Mouse (Mus musculus): ENCODE measurements around the gene Cubn. TPM values are rescaled to one million over a fixed set of nuclear protein-coding genes. Genes with fewer than 3 reads are reported as not detected.

The Cubn gene
- total and polyA plus RNA-seq, 2 experiments from 2014 or later, result 0.39 to 1.9 TPM

DNA sequence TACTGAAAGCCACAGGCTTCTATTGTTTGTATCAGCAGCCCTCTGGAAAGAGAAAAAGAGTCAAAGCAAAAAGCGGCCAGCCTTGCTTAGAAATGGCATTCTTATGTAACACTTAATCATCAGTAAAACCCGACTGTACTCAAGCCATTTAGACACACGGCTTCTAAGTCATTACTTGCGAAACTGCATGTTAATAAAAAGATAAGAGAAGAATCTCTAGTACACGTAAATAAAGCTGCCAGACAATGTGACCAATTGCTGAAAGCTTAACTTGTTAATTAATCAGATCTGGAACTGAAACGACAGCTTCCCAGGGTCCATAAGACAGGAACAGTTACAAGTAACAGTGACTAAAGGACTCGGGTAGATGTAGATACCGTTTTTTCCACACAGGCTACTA is 30.5 kb upstream of the Cubn start:
- H3K27ac ChIP-seq (ENCODE audit: low read depth, low read length), result no peak overlapping the region
- no peaks in the 10 kb centered on the region for H3K9me3 ChIP-seq (ENCODE audit: low read length)
- no peaks in the 10 kb centered on the region for H3K27me3 ChIP-seq (ENCODE audit: insufficient read depth, low read length)
- H3K4me3 ChIP-seq (ENCODE audit: low read depth, low read length), result no peak overlapping the region
- no peaks in the 10 kb centered on the region for H3K4me1 ChIP-seq (ENCODE audit: insufficient read depth, low read length)
- DNase-seq (ENCODE audit: low spot score) (no peak), ATAC-seq (ENCODE audit: low FRiP score) (no peak)
- 37% methylated on average over 8 of the region's 8 CpGs for WGBS
- H3K4me2 ChIP-seq (ENCODE audit: low read depth, low read length, poor library complexity, severe bottlenecking), result no peak overlapping the region
- peaks cover 8% of the 10 kb centered on the region; the same call in 1 of the 2 replicates for H3K36me3 ChIP-seq (ENCODE audit: insufficient read depth, low read length)
- H3K9ac ChIP-seq (replicated peaks; ENCODE audit: low read length, poor library complexity, severe bottlenecking), result no peak overlapping the region
- no peak for TF ChIP-seq CTCF (IDR thresholded peaks at IDR 0.05)

DNA sequence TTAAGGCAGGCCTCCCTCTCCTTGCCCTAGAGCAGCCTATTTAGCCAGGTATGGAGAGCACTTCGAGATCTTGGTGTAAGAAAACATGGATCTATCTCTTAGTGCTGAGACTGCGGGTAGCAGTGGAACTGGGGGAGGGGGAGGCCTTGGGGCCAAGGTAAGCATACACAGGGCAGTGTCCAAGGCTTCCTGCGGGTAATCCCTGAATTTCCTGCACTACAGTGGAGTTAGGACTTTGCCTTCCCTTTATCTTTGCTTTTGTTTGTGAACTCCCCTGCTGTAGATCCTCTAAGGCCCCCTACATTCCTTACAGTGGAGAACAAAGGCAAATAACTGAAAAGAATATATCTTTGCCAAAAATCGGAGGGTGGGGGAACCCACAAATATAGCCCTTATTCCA is 23.3 kb upstream of the Cubn start:
- 40% methylated on average over 4 of the region's 4 CpGs for WGBS
- TF ChIP-seq CTCF (IDR thresholded peaks at IDR 0.05), result no peak
- Histone ChIP-seq H3K4me1 (ENCODE audit: insufficient read depth, low read length) (no peaks in the 10 kb centered on the region), H3K27me3 (ENCODE audit: insufficient read depth, low read length) (no peaks in the 10 kb centered on the region), H3K9me3 (ENCODE audit: low read length) (no peaks in the 10 kb centered on the region), H3K27ac (ENCODE audit: low read depth, low read length) (no peak overlapping the region), H3K4me3 (ENCODE audit: low read depth, low read length) (no peak overlapping the region), H3K9ac (replicated peaks; ENCODE audit: low read length, poor library complexity, severe bottlenecking) (no peak overlapping the region), H3K4me2 (ENCODE audit: low read depth, low read length, poor library complexity, severe bottlenecking) (no peak overlapping the region), H3K36me3 (ENCODE audit: insufficient read depth, low read length) (peaks cover 18% of the 10 kb centered on the region; the same call in 1 of the 2 replicates)
- ATAC-seq (ENCODE audit: low FRiP score) (no peak), DNase-seq (ENCODE audit: low spot score) (no peak)

DNA sequence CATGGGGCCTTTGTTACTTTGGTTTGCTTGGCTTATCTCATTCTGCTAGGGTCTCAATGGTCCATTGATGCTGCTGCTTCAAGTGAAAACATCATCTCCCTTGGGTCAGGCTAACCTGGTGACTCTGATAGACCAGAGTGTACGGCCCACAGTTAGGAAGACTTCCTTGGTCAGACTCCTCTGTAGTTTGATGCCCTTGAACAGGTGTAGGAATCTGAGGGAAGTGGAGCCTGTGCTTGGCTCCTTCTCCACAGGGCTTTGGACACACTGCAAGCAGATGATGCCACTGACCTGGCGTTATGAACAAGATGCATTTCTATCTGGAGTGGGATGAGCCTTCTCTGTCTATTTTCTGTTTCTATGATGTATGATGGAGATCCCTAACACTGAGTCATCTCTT is 11.1 kb upstream of the Cubn start:
- TF ChIP-seq CTCF (IDR thresholded peaks at IDR 0.05), result no peak
- Histone ChIP-seq H3K9ac (replicated peaks; ENCODE audit: low read length, poor library complexity, severe bottlenecking) (no peak overlapping the region), H3K4me1 (ENCODE audit: insufficient read depth, low read length) (no peaks in the 10 kb centered on the region), H3K4me3 (ENCODE audit: low read depth, low read length) (no peak overlapping the region), H3K27ac (ENCODE audit: low read depth, low read length) (no peak overlapping the region), H3K27me3 (ENCODE audit: insufficient read depth, low read length) (no peaks in the 10 kb centered on the region), H3K9me3 (ENCODE audit: low read length) (no peaks in the 10 kb centered on the region), H3K36me3 (ENCODE audit: insufficient read depth, low read length) (no peaks in the 10 kb centered on the region), H3K4me2 (ENCODE audit: low read depth, low read length, poor library complexity, severe bottlenecking) (no peak overlapping the region)
- 98% methylated on average over 2 of the region's 2 CpGs for WGBS
- ATAC-seq (ENCODE audit: low FRiP score), result no peak
- DNase-seq (ENCODE audit: low spot score), result no peak

DNA sequence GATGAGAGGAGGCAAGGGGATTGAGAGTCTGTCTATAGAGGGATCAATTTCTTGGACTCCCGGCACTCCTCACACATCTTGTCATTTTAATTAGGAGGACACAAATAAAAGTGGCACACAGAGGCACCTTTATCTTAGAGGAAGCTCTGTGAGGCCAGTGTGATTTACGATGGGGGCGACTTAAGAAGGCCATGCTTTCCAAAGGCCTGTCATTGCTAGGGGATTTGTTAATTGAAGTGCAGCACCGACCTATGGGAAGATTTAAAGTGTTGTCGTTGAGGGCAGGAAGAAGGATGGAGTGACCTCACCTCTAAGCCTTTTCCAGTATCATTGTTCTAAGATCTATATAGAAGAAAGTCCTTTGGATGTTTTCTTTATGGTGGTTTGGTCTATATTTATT is 9.9 kb upstream of the Cubn start:
- H3K4me1 ChIP-seq (ENCODE audit: insufficient read depth, low read length), result no peaks in the 10 kb centered on the region
- H3K9ac ChIP-seq (replicated peaks; ENCODE audit: low read length, poor library complexity, severe bottlenecking), result no peak overlapping the region
- H3K27me3 ChIP-seq (ENCODE audit: insufficient read depth, low read length), result no peaks in the 10 kb centered on the region
- H3K9me3 ChIP-seq (ENCODE audit: low read length), result no peaks in the 10 kb centered on the region
- no peak overlapping the region for H3K4me3 ChIP-seq (ENCODE audit: low read depth, low read length)
- TF ChIP-seq CTCF (IDR thresholded peaks at IDR 0.05), result no peak
- no peaks in the 10 kb centered on the region for H3K36me3 ChIP-seq (ENCODE audit: insufficient read depth, low read length)
- no peak for ATAC-seq (ENCODE audit: low FRiP score)
- 16% methylated on average over 5 of the region's 5 CpGs for WGBS
- no peak overlapping the region for H3K27ac ChIP-seq (ENCODE audit: low read depth, low read length)
- no peak for DNase-seq (ENCODE audit: low spot score)
- H3K4me2 ChIP-seq (ENCODE audit: low read depth, low read length, poor library complexity, severe bottlenecking), result no peak overlapping the region

DNA sequence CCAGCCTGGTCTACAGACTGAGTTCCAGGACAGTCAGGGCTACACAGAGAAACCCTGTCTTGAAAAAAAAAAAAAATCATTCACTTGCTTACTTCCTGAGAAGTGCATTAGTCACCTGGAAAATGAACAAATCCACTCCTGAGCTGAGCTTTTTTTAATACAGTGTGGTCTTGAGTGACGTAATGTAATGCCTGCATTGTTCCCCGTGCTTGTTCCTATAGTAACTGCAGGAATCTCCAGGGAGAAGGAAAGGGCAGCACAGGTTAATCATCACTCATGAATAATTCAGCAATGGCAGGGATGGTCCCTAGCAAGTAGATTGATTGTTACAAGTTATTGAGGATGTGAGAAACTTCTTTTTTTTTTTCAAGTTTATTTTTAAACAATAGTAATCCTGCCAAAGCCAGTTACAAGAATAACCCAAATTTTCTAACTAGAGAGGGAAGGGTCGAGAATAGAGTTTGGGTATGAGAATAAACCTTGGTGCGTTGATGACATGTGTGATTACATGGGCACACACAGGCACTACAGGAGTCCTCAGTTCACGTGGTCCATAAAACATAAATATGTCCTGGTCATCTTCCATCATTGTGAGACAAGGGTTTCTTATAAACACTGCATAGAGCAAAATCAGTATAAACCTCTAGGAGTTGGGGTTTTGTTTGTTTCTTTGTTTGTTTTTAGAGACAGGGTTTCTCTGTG is 8.8 kb upstream of the Cubn start:
- TF ChIP-seq CTCF (IDR thresholded peaks at IDR 0.05), result no peak
- ATAC-seq (ENCODE audit: low FRiP score) (peak; percentile 85), DNase-seq (ENCODE audit: low spot score) (peak; percentile 62)
- no peak overlapping the region for H3K4me3 ChIP-seq (ENCODE audit: low read depth, low read length)
- H3K9ac ChIP-seq (replicated peaks; ENCODE audit: low read length, poor library complexity, severe bottlenecking), result no peak overlapping the region
- no peaks in the 10 kb centered on the region for H3K4me1 ChIP-seq (ENCODE audit: insufficient read depth, low read length)
- 26% methylated on average over 5 of the region's 5 CpGs for WGBS
- H3K4me2 ChIP-seq (ENCODE audit: low read depth, low read length, poor library complexity, severe bottlenecking), result no peak overlapping the region
- H3K36me3 ChIP-seq (ENCODE audit: insufficient read depth, low read length), result no peaks in the 10 kb centered on the region
- no peak overlapping the region for H3K27ac ChIP-seq (ENCODE audit: low read depth, low read length)
- H3K9me3 ChIP-seq (ENCODE audit: low read length), result no peaks in the 10 kb centered on the region
- no peaks in the 10 kb centered on the region for H3K27me3 ChIP-seq (ENCODE audit: insufficient read depth, low read length)

DNA sequence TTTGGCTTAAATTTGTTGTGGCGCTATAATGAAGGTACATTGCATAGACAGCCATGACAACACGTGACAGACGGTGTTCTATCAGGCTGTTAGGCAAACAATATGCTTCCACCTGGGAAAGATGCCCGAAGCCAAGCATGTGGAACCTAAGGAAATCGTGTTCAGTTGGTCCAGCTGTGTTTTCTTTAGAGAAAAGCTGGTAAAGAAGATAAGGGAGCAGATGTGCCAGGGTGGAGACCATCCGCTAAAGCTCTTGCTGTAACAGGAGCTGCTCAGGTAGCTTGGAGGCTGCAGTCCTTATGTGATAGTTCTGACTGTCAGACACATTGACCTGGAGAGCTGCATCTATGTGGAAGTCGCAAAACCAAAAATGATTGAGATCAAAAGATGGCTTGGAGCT is 7.6 kb upstream of the Cubn start:
- Histone ChIP-seq H3K27me3 (ENCODE audit: insufficient read depth, low read length) (no peaks in the 10 kb centered on the region), H3K4me2 (ENCODE audit: low read depth, low read length, poor library complexity, severe bottlenecking) (no peak overlapping the region), H3K9ac (replicated peaks; ENCODE audit: low read length, poor library complexity, severe bottlenecking) (no peak overlapping the region), H3K4me1 (ENCODE audit: insufficient read depth, low read length) (no peaks in the 10 kb centered on the region), H3K36me3 (ENCODE audit: insufficient read depth, low read length) (no peaks in the 10 kb centered on the region), H3K27ac (ENCODE audit: low read depth, low read length) (no peak overlapping the region), H3K9me3 (ENCODE audit: low read length) (no peaks in the 10 kb centered on the region), H3K4me3 (ENCODE audit: low read depth, low read length) (no peak overlapping the region)
- WGBS, result 85% methylated on average over 7 of the region's 7 CpGs
- DNase-seq (ENCODE audit: low spot score) (no peak), ATAC-seq (ENCODE audit: low FRiP score) (no peak)
- TF ChIP-seq CTCF (IDR thresholded peaks at IDR 0.05), result no peak

Data from midbrain, postnatal 0 days (tissue).